Mouse (Mus musculus): ENCODE data around the gene Cd24a. TPM values are rescaled to one million over a fixed set of nuclear protein-coding genes. Genes with fewer than 3 reads are reported as not detected.

Gene Cd24a
- polyA plus RNA-seq, 1 experiment = 31.2 TPM

- H3ac ChIP-seq (ENCODE audit: control insufficient read depth, insufficient read length) = no peak overlapping the region
- peak overlapping the region; percentile 45 for H3K4me2 ChIP-seq (ENCODE audit: low read depth)
- no peaks in the 10 kb centered on the region for H3K36me3 ChIP-seq (ENCODE audit: control insufficient read depth, insufficient read depth)
- no peak for TF ChIP-seq MYOD1 (IDR thresholded peaks at IDR 0.05; ENCODE audit: control insufficient read depth in 1 of 3, insufficient read length in 2 of 3, low read depth in 2 of 3)
- TF ChIP-seq POLR2A (IDR thresholded peaks at IDR 0.05; ENCODE audit: insufficient read length, low read depth) = no peak
- no peak for TF ChIP-seq POLR2AphosphoS2 (IDR thresholded peaks at IDR 0.05; ENCODE audit: insufficient read length, low read depth)
- no peak for TF ChIP-seq MAX (IDR thresholded peaks at IDR 0.05; ENCODE audit: low read depth)
- no peak for TF ChIP-seq USF1 (IDR thresholded peaks at IDR 0.05; ENCODE audit: low read depth)
- no peak for TF ChIP-seq MYOG (IDR thresholded peaks at IDR 0.05; ENCODE audit: control insufficient read depth in 1 of 3, insufficient read depth in 1 of 3, insufficient read length in 2 of 3, low read depth in 2 of 3)
- no peak for TF ChIP-seq E2F4 (IDR thresholded peaks at IDR 0.05; ENCODE audit: insufficient read depth)
- H3K4me3 ChIP-seq = no peak overlapping the region
- no peaks in the 10 kb centered on the region for H3K79me2 ChIP-seq (ENCODE audit: control insufficient read depth, insufficient read depth)
- peaks cover 7% of the 10 kb centered on the region for H3K27me3 ChIP-seq (ENCODE audit: control insufficient read depth, insufficient read depth, insufficient read length)
Observed at GRCm38 (mm10) chr10:43619059-43619531, 41.0 kb downstream of the Cd24a start.

DNA sequence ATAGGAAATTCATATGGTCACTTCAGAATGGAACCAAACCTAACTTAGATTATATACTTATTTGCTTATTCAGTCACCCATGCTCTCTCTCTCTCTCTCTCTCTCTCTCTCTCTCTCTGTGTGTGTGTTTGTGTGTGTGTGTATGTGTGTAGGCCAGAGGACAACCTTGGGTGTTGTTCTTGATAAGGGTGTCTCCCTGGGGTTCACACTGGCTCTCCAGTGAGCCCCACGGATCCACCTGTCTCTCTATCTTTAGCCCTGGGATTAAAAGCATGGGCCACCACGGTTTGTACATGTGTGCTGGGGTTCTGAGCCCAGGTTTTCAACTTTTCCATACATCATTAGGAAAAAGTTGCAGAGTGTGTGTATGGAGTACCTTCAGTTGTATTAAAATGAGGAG lies 41.9 kb downstream of the Cd24a start:
- H3ac ChIP-seq (ENCODE audit: control insufficient read depth, insufficient read length) = no peak overlapping the region
- peaks cover 7% of the 10 kb centered on the region for H3K27me3 ChIP-seq (ENCODE audit: control insufficient read depth, insufficient read depth, insufficient read length)
- no peaks in the 10 kb centered on the region for H3K79me2 ChIP-seq (ENCODE audit: control insufficient read depth, insufficient read depth)
- no peak for TF ChIP-seq SRF (IDR thresholded peaks at IDR 0.05; ENCODE audit: control insufficient read depth, insufficient read length, low read depth)
- TF ChIP-seq TCF12 (IDR thresholded peaks at IDR 0.05; ENCODE audit: insufficient read depth, poor library complexity, severe bottlenecking) = no peak
- TF ChIP-seq TCF3 (IDR thresholded peaks at IDR 0.05; ENCODE audit: insufficient read length, low read depth) = no peak
- no peak for TF ChIP-seq MAX (IDR thresholded peaks at IDR 0.05; ENCODE audit: low read depth)
- TF ChIP-seq CEBPB (IDR thresholded peaks at IDR 0.05; ENCODE audit: insufficient read depth, poor library complexity, severe bottlenecking) = no peak
- no peak overlapping the region for H3K4me2 ChIP-seq (ENCODE audit: low read depth)
- no peaks in the 10 kb centered on the region for H3K36me3 ChIP-seq (ENCODE audit: control insufficient read depth, insufficient read depth)
- H3K4me3 ChIP-seq = no peak overlapping the region

DNA sequence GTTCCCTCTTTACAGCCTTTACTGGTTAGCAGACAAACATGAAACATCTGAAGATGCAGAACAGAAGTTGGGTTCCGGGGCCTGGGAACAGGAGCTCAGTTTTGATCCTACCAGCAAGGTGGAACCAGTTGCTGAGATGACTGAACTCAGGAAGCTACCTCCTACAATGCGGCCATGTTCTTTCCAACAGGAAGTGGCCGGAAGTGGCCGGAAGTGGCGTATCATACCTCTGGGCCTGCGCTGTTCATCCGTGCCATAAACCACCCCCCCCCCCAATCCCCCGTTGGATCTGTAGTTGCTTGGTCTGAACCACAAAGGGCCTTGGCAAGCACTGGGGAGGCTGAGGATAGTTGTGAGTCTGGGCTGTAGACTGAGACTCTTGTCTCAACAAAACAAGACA lies 45.4 kb downstream of the Cd24a start:
- Histone ChIP-seq H3K36me3 (ENCODE audit: control insufficient read depth, insufficient read depth) (no peaks in the 10 kb centered on the region), H3K27me3 (ENCODE audit: control insufficient read depth, insufficient read depth, insufficient read length) (no peaks in the 10 kb centered on the region), H3K4me3 (no peak overlapping the region), H3ac (ENCODE audit: control insufficient read depth, insufficient read length) (no peak overlapping the region), H3K4me2 (ENCODE audit: low read depth) (no peak overlapping the region), H3K79me2 (ENCODE audit: control insufficient read depth, insufficient read depth) (no peaks in the 10 kb centered on the region)
- TF ChIP-seq SRF (IDR thresholded peaks at IDR 0.05; ENCODE audit: control insufficient read depth, insufficient read length, low read depth) (no peak), E2F4 (IDR thresholded peaks at IDR 0.05; ENCODE audit: insufficient read depth) (no peak), MYOD1 (IDR thresholded peaks at IDR 0.05; ENCODE audit: control insufficient read depth in 1 of 3, insufficient read length in 2 of 3, low read depth in 2 of 3) (no peak), TCF3 (IDR thresholded peaks at IDR 0.05; ENCODE audit: insufficient read length, low read depth) (no peak), USF1 (IDR thresholded peaks at IDR 0.05; ENCODE audit: low read depth) (no peak), REST (IDR thresholded peaks at IDR 0.05; ENCODE audit: insufficient read depth, insufficient read length) (no peak), MAX (IDR thresholded peaks at IDR 0.05; ENCODE audit: low read depth) (no peak), MYOG (IDR thresholded peaks at IDR 0.05; ENCODE audit: control insufficient read depth in 1 of 3, insufficient read depth in 1 of 3, insufficient read length in 2 of 3, low read depth in 2 of 3) (no peak), POLR2AphosphoS2 (IDR thresholded peaks at IDR 0.05; ENCODE audit: insufficient read length, low read depth) (no peak)

DNA sequence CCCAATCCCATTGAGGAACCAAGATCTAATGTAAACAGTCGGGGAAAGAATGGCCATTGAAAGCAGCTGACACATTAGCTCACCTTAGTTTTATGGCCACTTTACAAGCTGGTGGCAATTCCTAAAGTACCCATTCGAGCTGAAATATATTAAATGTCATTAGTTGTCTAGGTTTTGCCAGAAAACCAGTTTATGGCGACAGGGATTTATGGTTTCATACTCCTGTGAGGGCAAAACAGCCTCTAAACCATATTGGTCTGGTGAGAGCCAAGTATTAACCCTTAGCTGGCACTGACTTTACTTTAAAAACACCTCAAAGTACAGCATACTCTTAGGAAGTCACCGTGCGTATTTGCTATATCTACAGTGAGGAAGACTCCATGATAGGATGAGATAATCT lies 46.3 kb downstream of the Cd24a start:
- Histone ChIP-seq H3K27me3 (ENCODE audit: control insufficient read depth, insufficient read depth, insufficient read length) (no peaks in the 10 kb centered on the region), H3K4me2 (ENCODE audit: low read depth) (no peak overlapping the region), H3K36me3 (ENCODE audit: control insufficient read depth, insufficient read depth) (no peaks in the 10 kb centered on the region), H3K4me3 (no peak overlapping the region), H3K79me2 (ENCODE audit: control insufficient read depth, insufficient read depth) (no peaks in the 10 kb centered on the region), H3ac (ENCODE audit: control insufficient read depth, insufficient read length) (no peak overlapping the region)
- no peak for TF ChIP-seq TCF3 (IDR thresholded peaks at IDR 0.05; ENCODE audit: insufficient read length, low read depth)

GRCm38 (mm10) chr10:43624791-43625398 lies 46.8 kb downstream of the Cd24a start:
- no peaks in the 10 kb centered on the region for H3K27me3 ChIP-seq (ENCODE audit: control insufficient read depth, insufficient read depth, insufficient read length)
- no peaks in the 10 kb centered on the region for H3K79me2 ChIP-seq (ENCODE audit: control insufficient read depth, insufficient read depth)
- H3K4me3 ChIP-seq = no peak overlapping the region
- H3K36me3 ChIP-seq (ENCODE audit: control insufficient read depth, insufficient read depth) = no peaks in the 10 kb centered on the region
- no peak overlapping the region for H3K4me2 ChIP-seq (ENCODE audit: low read depth)
- TF ChIP-seq POLR2AphosphoS2 (IDR thresholded peaks at IDR 0.05; ENCODE audit: insufficient read length, low read depth) = no peak
- TF ChIP-seq MAX (IDR thresholded peaks at IDR 0.05; ENCODE audit: low read depth) = no peak
- no peak for TF ChIP-seq MYOG (IDR thresholded peaks at IDR 0.05; ENCODE audit: control insufficient read depth in 1 of 3, insufficient read depth in 1 of 3, insufficient read length in 2 of 3, low read depth in 2 of 3)
- TF ChIP-seq MYOD1 (IDR thresholded peaks at IDR 0.05; ENCODE audit: control insufficient read depth in 1 of 3, insufficient read length in 2 of 3, low read depth in 2 of 3) = no peak
- no peak for TF ChIP-seq TCF12 (IDR thresholded peaks at IDR 0.05; ENCODE audit: insufficient read depth, poor library complexity, severe bottlenecking)
- no peak for TF ChIP-seq CEBPB (IDR thresholded peaks at IDR 0.05; ENCODE audit: insufficient read depth, poor library complexity, severe bottlenecking)
- TF ChIP-seq E2F4 (IDR thresholded peaks at IDR 0.05; ENCODE audit: insufficient read depth) = no peak
- TF ChIP-seq SRF (IDR thresholded peaks at IDR 0.05; ENCODE audit: control insufficient read depth, insufficient read length, low read depth) = no peak
- TF ChIP-seq TCF3 (IDR thresholded peaks at IDR 0.05; ENCODE audit: insufficient read length, low read depth) = no peak
- TF ChIP-seq USF1 (IDR thresholded peaks at IDR 0.05; ENCODE audit: low read depth) = no peak
- no peak for TF ChIP-seq POLR2A (IDR thresholded peaks at IDR 0.05; ENCODE audit: insufficient read length, low read depth)
- TF ChIP-seq REST (IDR thresholded peaks at IDR 0.05; ENCODE audit: insufficient read depth, insufficient read length) = no peak
- H3ac ChIP-seq (ENCODE audit: control insufficient read depth, insufficient read length) = no peak overlapping the region

All from myocyte (in vitro differentiated cells).